Mouse (Mus musculus) intestine, postnatal 0 days (tissue): ENCODE data around the gene Vmn1r192. TPM values are rescaled to one million over a fixed set of nuclear protein-coding genes. Genes with fewer than 3 reads are reported as not detected.
A peak's percentile ranks its signal among the peaks of the same experiment; 100 is the strongest.
"Not testable (repeated sequence)": the region's sequence is repeated elsewhere in the genome, so short reads cannot be mapped to it uniquely, and the experiment has no call there.

ENCODE experiments used
- ATAC-seq: fragments of 200-750 bp; cut with Nextera tagmentation; 2 replicates; pipeline ENCODE4 v1.8.0; 2017; ENCODE audit warnings: mild to moderate bottlenecking, moderate TSS enrichment, moderate library complexity
- H3K27ac ChIP-seq: fragments of 300-500 bp; sonication (generic); 2 replicates; pipeline ENCODE4 v1.5.1; 2014; ENCODE audit warnings: mild to moderate bottlenecking, low read depth, low read length, moderate library complexity
- H3K27me3 ChIP-seq: fragments of 300-500 bp; sonication (generic); replicated peaks from 2 replicates; pipeline ENCODE4 v1.6.1; 2014; ENCODE audit warnings: low read length, mixed read lengths; ENCODE audit not compliant: control insufficient read depth, insufficient read depth
- H3K36me3 ChIP-seq: fragments of 300-500 bp; sonication (generic); 2 replicates; pipeline ENCODE4 v1.6.1; 2014; ENCODE audit warnings: mild to moderate bottlenecking, moderate library complexity; ENCODE audit not compliant: control insufficient read depth, insufficient read depth
- H3K4me1 ChIP-seq: fragments of 300-500 bp; sonication (generic); replicated peaks from 2 replicates; pipeline ENCODE4 v1.6.1; 2014; ENCODE audit warnings: antibody characterized with exemption, low read length, mixed read lengths; ENCODE audit not compliant: control insufficient read depth, insufficient read depth
- H3K4me2 ChIP-seq: fragments of 300-500 bp; sonication (generic); replicated peaks from 2 replicates; pipeline ENCODE4 v1.6.1; 2014; ENCODE audit warnings: low read depth, mild to moderate bottlenecking, moderate library complexity
- H3K4me3 ChIP-seq: fragments of 300-500 bp; sonication (generic); 2 replicates; pipeline ENCODE4 v1.5.1; 2014; ENCODE audit warnings: low read depth, low read length
- H3K9ac ChIP-seq: fragments of 300-500 bp; sonication (generic); 2 replicates; pipeline ENCODE4 v1.6.1; 2014; ENCODE audit warnings: mild to moderate bottlenecking, low read depth, low read length
- H3K9me3 ChIP-seq: fragments of 300-500 bp; sonication (generic); 2 replicates; pipeline ENCODE4 v1.6.1; 2016; ENCODE audit warnings: mixed run types; ENCODE audit not compliant: control insufficient read depth
- CTCF ChIP-seq: sonication (generic); IDR thresholded peaks from 2 replicates; pipeline ENCODE4 v1.5.1; 2016; ENCODE audit warnings: low read depth, mild to moderate bottlenecking, control low read depth, antibody characterized with exemption, moderate library complexity
- WGBS: fragments of 180-500 bp; shearing (Covaris S2); extraction: QIAGEN DNeasy Blood & Tissue Kit; methylation state at CpG from one replicate; pipeline ENCODE4 v1.1.7; 2014; 5-methylcytosine and 5-hydroxymethylcytosine counted together
- microRNA-seq: library from miRNA; unstranded; fragments of <30 nt; microRNA quantifications from one replicate; pipeline ENCODE4, GENCODE M21; 2016
- polyA plus RNA-seq: library from polyadenylated mRNA; unstranded; fragments of >200 nt; fragmentation: Nextera tagmentation; extraction: Ambion mirVana; gene quantifications from 2 replicates; pipeline ENCODE4 v1.2.1, GENCODE M21; 2015

The Vmn1r192 gene
- polyA plus RNA-seq, 1 experiment from 2014 or later = not detected

DNA sequence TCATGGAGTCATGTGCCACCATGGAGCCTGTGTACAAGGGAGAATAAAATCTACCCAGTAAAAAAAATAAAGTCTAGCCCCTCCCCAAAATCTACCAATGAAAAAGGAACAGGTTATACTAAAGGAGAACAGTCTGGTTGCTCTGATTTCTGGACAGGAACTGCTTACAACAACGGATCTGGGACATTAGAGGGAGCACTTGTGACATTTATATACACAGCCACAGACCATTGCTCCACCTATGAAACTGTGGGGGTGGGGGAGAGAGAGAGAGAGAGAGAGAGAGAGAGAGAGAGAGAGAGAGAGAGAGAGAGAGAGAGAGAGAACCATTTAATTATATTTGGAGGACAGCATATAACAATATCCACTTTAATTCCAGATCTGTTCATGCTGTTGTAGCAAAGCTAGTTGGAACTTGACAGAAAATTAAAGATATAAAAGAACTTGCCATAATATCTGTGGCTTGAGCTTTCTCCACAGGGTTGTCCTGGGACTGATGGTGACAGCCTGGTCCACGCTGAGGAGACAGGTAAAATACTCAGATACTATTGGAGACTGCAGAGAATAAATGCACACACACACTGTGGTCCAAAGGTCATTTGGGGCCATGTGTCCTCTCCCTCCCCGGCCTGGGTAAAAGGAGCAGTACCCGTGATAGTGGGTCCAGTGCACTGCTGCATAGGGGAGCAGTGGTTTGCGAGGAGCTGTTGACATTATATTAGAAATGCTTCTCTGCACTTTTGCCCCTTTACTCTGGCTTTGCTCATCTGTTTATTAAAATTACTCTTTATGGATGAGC is 54.2 kb downstream of the Vmn1r192 start:
- 39% methylated on average over 5 of the region's 5 CpGs for WGBS
- not testable (repeated sequence) for H3K27me3 ChIP-seq
- peak; percentile 36 for TF ChIP-seq CTCF

More for the DNA sequence above, 54.2 kb downstream of the Vmn1r192 start:
- H3K9ac ChIP-seq, H3K36me3 ChIP-seq, H3K4me1 ChIP-seq, H3K4me3 ChIP-seq, H3K27ac ChIP-seq, H3K9me3 ChIP-seq, H3K4me2 ChIP-seq: not testable (repeated sequence)
- ATAC-seq = peak; percentile 63

Small RNAs within 50 kb of the gene (microRNA-seq; reads per million reads assigned to microRNA genes)
- gene Gm23282 (not detected), gene Gm25084 (not detected)

Other genes with a start within 250 kb of the Vmn1r192 start
- 1.2 TPM in 2 replicates for gene Zfp184, start 246.0 kb downstream of the Vmn1r192 start, polyA plus RNA-seq
- gene Pom121l2, start 209.9 kb downstream of the Vmn1r192 start, polyA plus RNA-seq = not detected in 2 replicates
- gene Prss16, start 181.4 kb downstream of the Vmn1r192 start, polyA plus RNA-seq = 4.0 and 4.1 TPM in 2 replicates
- gene Hist1h2ah, start 155.6 kb downstream of the Vmn1r192 start, polyA plus RNA-seq = 3.4 and 5.3 TPM in 2 replicates
- 0.90 and 1.8 TPM in 2 replicates for gene Hist1h2bk, start 155.3 kb downstream of the Vmn1r192 start, polyA plus RNA-seq
- 9.4 and 9.9 TPM in 2 replicates for gene Hist1h4i, start 149.8 kb downstream of the Vmn1r192 start, polyA plus RNA-seq
- 12.9 and 16.0 TPM in 2 replicates for gene Hist1h2ag, start 148.2 kb downstream of the Vmn1r192 start, polyA plus RNA-seq
- gene Hist1h2bj, start 147.9 kb downstream of the Vmn1r192 start, polyA plus RNA-seq = 2.3 and 4.1 TPM in 2 replicates
- gene Vmn1r188, start 106.7 kb downstream of the Vmn1r192 start, polyA plus RNA-seq = not detected in 2 replicates
- gene Vmn1r189, start 85.3 kb downstream of the Vmn1r192 start, polyA plus RNA-seq = not detected in 2 replicates
- not detected in 2 replicates for gene Vmn1r191, start 7.2 kb downstream of the Vmn1r192 start, polyA plus RNA-seq
- not detected in 2 replicates for gene Vmn1r193, start 32.0 kb upstream of the Vmn1r192 start, polyA plus RNA-seq
- gene Vmn1r194, start 53.1 kb upstream of the Vmn1r192 start, polyA plus RNA-seq = not detected in 2 replicates
- gene Vmn1r195, start 79.4 kb upstream of the Vmn1r192 start, polyA plus RNA-seq = not detected in 2 replicates
- gene Vmn1r196, start 98.8 kb upstream of the Vmn1r192 start, polyA plus RNA-seq = not detected in 2 replicates
- not detected in 2 replicates for gene Vmn1r197, start 133.4 kb upstream of the Vmn1r192 start, polyA plus RNA-seq
- not detected in 2 replicates for gene Vmn1r198, start 159.2 kb upstream of the Vmn1r192 start, polyA plus RNA-seq
- gene Vmn1r199, start 188.7 kb upstream of the Vmn1r192 start, polyA plus RNA-seq = not detected in 2 replicates
- gene Vmn1r200, start 199.2 kb upstream of the Vmn1r192 start, polyA plus RNA-seq = not detected in 2 replicates